Mouse (Mus musculus) right cerebral cortex, postnatal 25 days (tissue): Measurements from ENCODE around the gene Clpsl2.

ENCODE experiments used
- DNase-seq: peaks from one replicate; pipeline ENCODE4 v3.0.0; 2022

Clpsl2 gene

GRCm38 (mm10) chr17:28565181-28565580 is 16.0 kb downstream of the Clpsl2 start:
- DNase-seq: no peak

DNA sequence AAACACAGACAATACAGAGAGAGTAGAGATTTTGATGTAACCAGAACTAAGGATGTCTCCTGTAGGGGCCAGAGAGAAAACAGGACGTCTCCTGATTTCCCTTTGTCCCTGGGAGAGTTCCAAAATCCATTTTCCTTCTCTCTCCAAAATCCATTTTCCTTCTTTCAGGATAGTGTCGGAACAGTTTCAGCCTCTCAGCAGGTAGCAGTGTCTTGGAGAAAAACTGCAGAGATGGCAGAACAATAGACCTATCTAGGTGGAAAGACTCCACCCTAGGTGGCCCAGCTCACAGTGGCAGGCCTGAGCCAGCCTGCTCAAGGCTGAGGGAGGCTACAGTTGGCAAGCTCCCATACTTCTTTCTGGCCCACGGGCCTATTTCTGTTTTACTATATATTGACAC is 18.3 kb downstream of the Clpsl2 start:
- DNase-seq: no peak

GRCm38 (mm10) chr17:28571868-28572267 is 22.7 kb downstream of the Clpsl2 start:
- DNase-seq: no peak

- DNase-seq: no peak
Measured at GRCm38 (mm10) chr17:28572521-28572920, 23.3 kb downstream of the Clpsl2 start.

DNA sequence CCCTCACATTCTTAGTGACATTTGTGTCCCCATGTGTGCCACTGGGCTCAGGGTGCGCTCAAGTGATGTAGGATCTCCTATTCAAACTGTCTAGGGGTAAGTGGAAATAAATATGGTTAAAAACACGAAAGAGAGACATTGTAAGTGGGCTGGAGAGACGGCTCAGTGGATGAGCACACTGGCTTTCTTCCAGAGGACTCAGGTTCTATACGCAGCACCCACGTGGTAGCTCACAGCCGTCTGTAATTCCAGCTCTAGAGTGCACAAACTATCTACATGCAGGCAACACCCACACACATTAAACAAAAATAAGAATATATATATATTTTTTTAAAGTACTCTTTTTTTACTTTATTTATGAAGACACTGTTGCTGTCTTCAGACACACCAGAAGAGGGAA is 23.7 kb downstream of the Clpsl2 start:
- no peak for DNase-seq

- no peak for DNase-seq
Measured at GRCm38 (mm10) chr17:28575244-28576125, 26.3 kb downstream of the Clpsl2 start, which contains the start of gene Lhfpl5. TSS of gene Lhfpl5 (plus strand) at chr17:28575641.

DNA sequence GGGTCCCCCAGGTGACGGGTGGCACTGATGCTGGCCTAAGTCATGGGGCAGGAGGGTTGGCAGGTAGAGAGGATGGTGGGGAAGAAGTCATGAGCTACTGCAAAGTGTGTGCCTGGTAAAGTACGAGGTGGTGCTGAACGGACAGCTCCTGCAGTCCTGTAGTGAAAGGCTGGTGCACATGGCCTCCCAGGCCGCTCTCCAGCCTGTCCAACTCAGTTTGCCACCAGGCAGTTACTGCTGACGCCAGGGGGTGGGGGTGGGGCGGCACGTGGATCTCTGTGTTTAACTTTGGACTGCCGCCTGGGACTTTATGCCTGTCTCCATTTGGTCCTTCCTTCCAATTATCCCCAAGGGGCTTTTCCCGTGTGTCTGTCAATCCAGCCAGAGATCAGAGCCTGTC is 31.2 kb downstream of the Clpsl2 start:
- DNase-seq: no peak

- DNase-seq: no peak
Measured at GRCm38 (mm10) chr17:28581056-28581455, 31.8 kb downstream of the Clpsl2 start.

DNA sequence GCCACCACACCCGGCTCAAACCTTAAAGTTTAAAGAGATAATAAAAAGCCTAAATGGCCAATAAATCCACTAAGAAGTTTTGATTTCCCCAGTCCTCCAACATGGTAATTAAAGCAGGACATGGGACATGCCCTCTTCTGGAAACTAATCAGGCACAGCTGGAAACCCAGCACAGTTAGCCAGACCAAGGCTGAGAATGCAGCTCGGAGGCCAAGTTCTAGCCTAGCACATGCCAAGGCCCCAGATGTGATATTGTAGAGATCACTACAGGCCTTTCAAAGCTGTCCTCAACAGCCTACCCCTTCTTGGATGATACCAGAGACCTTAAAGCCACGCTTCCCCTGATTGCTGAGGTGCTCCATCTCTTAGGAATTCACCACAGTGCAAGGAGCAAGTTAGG is 37.3 kb downstream of the Clpsl2 start:
- no peak for DNase-seq

GRCm38 (mm10) chr17:28588591-28588990 is 39.4 kb downstream of the Clpsl2 start:
- DNase-seq: no peak

DNA sequence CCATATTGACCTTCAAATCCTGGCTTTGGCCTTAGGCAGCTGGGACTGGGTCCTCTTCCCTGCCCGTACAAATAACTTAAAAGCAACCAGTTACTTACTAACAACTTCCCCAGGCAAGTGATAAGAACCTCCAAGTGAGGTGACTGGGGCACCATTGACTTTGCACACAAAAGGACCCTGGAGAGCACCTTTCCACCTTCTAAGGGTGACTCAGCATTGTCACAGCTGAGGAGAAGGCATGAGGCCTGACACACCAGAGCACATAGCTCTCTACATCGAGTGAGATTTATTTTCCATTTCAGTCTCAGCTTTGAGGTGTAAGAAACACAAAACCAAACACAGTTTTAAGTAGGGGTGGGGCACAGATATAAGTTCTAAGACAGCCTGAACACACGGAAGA is 41.4 kb downstream of the Clpsl2 start:
- DNase-seq: no peak

- no peak for DNase-seq
Measured at GRCm38 (mm10) chr17:28591476-28591875, 42.3 kb downstream of the Clpsl2 start.

DNA sequence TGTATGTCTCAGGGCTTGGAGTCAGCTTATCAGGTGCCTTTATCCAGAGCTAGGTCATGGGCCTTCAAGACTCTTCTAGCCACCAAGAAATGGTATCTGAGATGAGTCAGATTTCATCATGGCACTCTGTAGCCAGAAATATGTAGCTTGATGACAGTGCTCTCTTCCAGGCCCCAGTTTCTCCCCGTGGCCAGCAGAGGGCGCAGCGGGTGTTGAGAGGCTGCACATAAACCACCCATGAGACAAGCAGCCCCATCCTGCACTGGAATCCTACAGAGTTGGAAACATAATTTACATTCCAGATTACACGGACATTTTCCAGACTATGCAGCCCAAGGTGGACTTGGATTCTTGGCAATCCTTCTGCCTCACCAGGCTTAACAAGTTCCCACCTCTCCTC is 43.8 kb downstream of the Clpsl2 start:
- peak; percentile 66 for DNase-seq

GRCm38 (mm10) chr17:28593965-28594364 is 44.8 kb downstream of the Clpsl2 start:
- DNase-seq: no peak

- DNase-seq: no peak
Measured at GRCm38 (mm10) chr17:28600780-28601179, 51.6 kb downstream of the Clpsl2 start.

DNA sequence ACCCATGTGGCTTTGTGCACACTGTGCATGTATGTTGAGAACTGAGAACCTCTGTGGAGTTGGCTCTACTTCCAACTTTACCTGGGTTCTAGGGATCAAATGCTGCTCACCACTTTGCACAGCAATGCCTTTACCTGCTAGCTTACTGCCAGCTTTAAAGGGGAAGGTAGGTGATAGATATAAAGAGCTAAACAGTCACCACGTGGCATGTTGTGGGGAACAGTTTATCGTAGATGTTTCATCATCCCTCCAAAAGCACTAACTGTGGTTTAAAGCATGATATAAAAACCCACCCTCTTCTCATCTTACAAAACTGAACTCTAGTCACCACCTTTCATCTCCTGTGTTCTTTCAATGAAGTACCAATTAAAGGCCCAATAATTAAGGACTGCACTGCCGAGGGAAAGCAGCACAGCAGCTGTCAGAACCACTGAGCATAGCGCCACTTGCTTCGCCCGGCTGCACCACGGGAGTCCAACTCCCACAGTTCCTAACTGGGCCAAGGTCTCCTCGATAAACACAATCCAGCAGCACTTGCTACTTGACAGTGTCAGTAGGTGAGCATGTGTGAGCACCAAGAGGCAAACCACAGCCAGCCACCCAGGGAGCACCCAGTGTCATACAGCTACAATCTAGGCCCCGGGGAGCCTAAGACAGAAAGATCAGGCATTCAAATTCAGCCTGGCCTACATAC is 52.5 kb downstream of the Clpsl2 start:
- no peak for DNase-seq
